Comparison of ENCODE assay signal across 11 mouse cellular contexts in genomic region chr11:4678700-4679440, GRCm38 (mm10). TPM values are rescaled to one million over a fixed set of nuclear protein-coding genes. Genes with fewer than 3 reads are reported as not detected.
DNase-seq lines count a peak whose midpoint lies in the region; ATAC-seq and TF ChIP-seq lines count a peak whose summit lies in the region.
"Had no signal": no experiment of that assay in that cellular context is flagged by ENCODE, and none has a peak within 500 bp of the region (broad histone marks: within the 10 kb centered on the region; RNA-seq: fewer than 3 reads in every experiment).

No protein-coding gene starts in this region.

- peaks cover 10% of the 10 kb centered on the region for H3K36me3 ChIP-seq in midbrain, embryonic 11.5 days (ENCODE audit: control insufficient read depth, insufficient read depth, low read length)
- peaks cover 91% of the 10 kb centered on the region for H3K36me3 ChIP-seq in midbrain, embryonic 10.5 days

- no peak overlapping the region for H3K9ac ChIP-seq in midbrain, embryonic 11.5 days (ENCODE audit: low read length)

- DNase-seq in midbrain, embryonic 11.5 days (ENCODE audit: low spot score, missing footprints): peak; percentile 10
- DNase-seq in midbrain, embryonic 10.5 days (ENCODE audit: low spot score): no peak
- DNase-seq in frontal cortex, adult 2 months (ENCODE audit: extremely low spot score in 1 of 2, low spot score in 1 of 2): peak; percentile 69 to 80
- DNase-seq in left cerebral cortex, adult 2 months (ENCODE audit: extremely low spot score in 1 of 2, low spot score in 2 of 2): peak in 1 of 2 experiments; percentile 63
- DNase-seq in right cerebral cortex, postnatal 10 days (ENCODE audit: low spot score in 2 of 2): peak; percentile 66 to 81
- no peak for DNase-seq in thymus, postnatal 10 days (ENCODE audit: low spot score in 2 of 2)
- no peak for DNase-seq in gastrocnemius, postnatal 14 days
- DNase-seq in heart, adult 11 months: no peak
- DNase-seq: lung, postnatal 36 days had no signal

- no peaks in the 10 kb centered on the region for H3K4me1 ChIP-seq in midbrain, embryonic 11.5 days (ENCODE audit: control insufficient read depth, insufficient read depth, low read length)
- peaks cover 10% of the 10 kb centered on the region for H3K4me1 ChIP-seq in midbrain, embryonic 10.5 days

- no peak overlapping the region for H3K4me3 ChIP-seq in midbrain, embryonic 11.5 days (ENCODE audit: low read depth, low read length)
- H3K4me3 ChIP-seq in midbrain, embryonic 10.5 days: no peak overlapping the region
- H3K4me3 ChIP-seq in left cerebral cortex, adult 2 months: no peak overlapping the region

- H3K27ac ChIP-seq in midbrain, embryonic 11.5 days (ENCODE audit: low read depth, low read length): no peak overlapping the region
- H3K27ac ChIP-seq in midbrain, embryonic 10.5 days (replicated peaks): no peak overlapping the region; the same call in 1 of the 2 replicates
- peak overlapping the region; percentile 88 for H3K27ac ChIP-seq in left cerebral cortex, adult 2 months

- no peak for ATAC-seq in midbrain, embryonic 11.5 days (ENCODE audit: low FRiP score)

- H3K4me2 ChIP-seq in midbrain, embryonic 11.5 days: no peak overlapping the region

- WGBS in midbrain, embryonic 11.5 days: 86% methylated on average over 13 of the region's 13 CpGs
- 81% methylated on average over 13 of the region's 13 CpGs for WGBS in midbrain, embryonic 10.5 days

- intact Hi-C loops in left cerebral cortex, adult 2 months (cut with DNase I): no loop called here
- intact Hi-C loops in gastrocnemius, postnatal 14 days (cut with DNase I; ENCODE audit: low total_unique reads): no loop called here

- TF ChIP-seq CTCF in left cerebral cortex, adult 2 months (IDR thresholded peaks at IDR 0.05): no peak

- H3K27me3 ChIP-seq in midbrain, embryonic 11.5 days (ENCODE audit: control insufficient read depth, insufficient read depth, low read length): no peaks in the 10 kb centered on the region
- no peaks in the 10 kb centered on the region for H3K27me3 ChIP-seq in midbrain, embryonic 10.5 days (ENCODE audit: low read depth, poor library complexity, severe bottlenecking)

- H3K9me3 ChIP-seq in midbrain, embryonic 11.5 days (ENCODE audit: control insufficient read depth, low read length): no peaks in the 10 kb centered on the region
- H3K9me3 ChIP-seq in midbrain, embryonic 10.5 days (replicated peaks): no peaks in the 10 kb centered on the region

RNA-seq across cellular contexts. Expression of gene Uqcr10, which starts 25.3 kb away (rescaled TPM):
- polyA plus RNA-seq in midbrain, embryonic 11.5 days (2014; fragmentation: Nextera tagmentation; extraction: Ambion mirVana): 547 and 572 TPM in 2 replicates
- polyA plus RNA-seq in midbrain, embryonic 10.5 days (2016; fragmentation: Nextera tagmentation; extraction: Ambion mirVana): 639 and 680 TPM in 2 replicates
- 977 and 1,045 TPM in 2 replicates for polyA plus RNA-seq in frontal cortex, adult 2 months (2012; rRNA removed)
- total RNA-seq in left cerebral cortex, adult 2 months (2021): 100 to 1,000 TPM; 362 to 374 TPM
- total RNA-seq in gastrocnemius, postnatal 14 days (2021): 100 to 1,000 TPM; 851 to 959 TPM

RNA-seq across cellular contexts. Expression of gene Zmat5, which starts 25.6 kb away (rescaled TPM):
- polyA plus RNA-seq in midbrain, embryonic 11.5 days (2014; fragmentation: Nextera tagmentation; extraction: Ambion mirVana): 74.5 and 85.5 TPM in 2 replicates
- 83.9 and 86.7 TPM in 2 replicates for polyA plus RNA-seq in midbrain, embryonic 10.5 days (2016; fragmentation: Nextera tagmentation; extraction: Ambion mirVana)
- 48.6 and 49.5 TPM in 2 replicates for polyA plus RNA-seq in frontal cortex, adult 2 months (2012; rRNA removed)
- total RNA-seq in left cerebral cortex, adult 2 months (2021): 10 to 100 TPM; 31.1 to 33.9 TPM
- total RNA-seq in gastrocnemius, postnatal 14 days (2021): 10 to 100 TPM; 14.8 to 15.1 TPM

RNA-seq across cellular contexts. Expression of gene Ascc2, which starts 41.3 kb away (rescaled TPM):
- polyA plus RNA-seq in midbrain, embryonic 11.5 days (2014; fragmentation: Nextera tagmentation; extraction: Ambion mirVana): 30.5 and 33.4 TPM in 2 replicates
- 32.2 and 34.2 TPM in 2 replicates for polyA plus RNA-seq in midbrain, embryonic 10.5 days (2016; fragmentation: Nextera tagmentation; extraction: Ambion mirVana)
- polyA plus RNA-seq in frontal cortex, adult 2 months (2012; rRNA removed): 21.4 and 22.5 TPM in 2 replicates
- 10 to 100 TPM; 18.7 to 21.3 TPM for total RNA-seq in left cerebral cortex, adult 2 months (2021)
- total RNA-seq in gastrocnemius, postnatal 14 days (2021): 10 to 100 TPM; 13.1 to 13.7 TPM

RNA-seq across cellular contexts. Expression of gene Gm11032, which starts 59.0 kb away (rescaled TPM):
- not detected in 2 replicates for polyA plus RNA-seq in midbrain, embryonic 11.5 days (2014; fragmentation: Nextera tagmentation; extraction: Ambion mirVana)
- not detected in 2 replicates for polyA plus RNA-seq in midbrain, embryonic 10.5 days (2016; fragmentation: Nextera tagmentation; extraction: Ambion mirVana)
- polyA plus RNA-seq in frontal cortex, adult 2 months (2012; rRNA removed): not detected in 2 replicates
- total RNA-seq in left cerebral cortex, adult 2 months (2021): not detected
- not detected for total RNA-seq in gastrocnemius, postnatal 14 days (2021)
- total RNA-seq: gastrocnemius, adult 18-20 months had no signal
- polyA plus RNA-seq: intestine, embryonic 14.5 days had no signal

Comparison
In these comparisons a context has a peak if more than half of its experiments do, and no peak if none do; other contexts are left out.
1. DNase-seq: peak in midbrain, embryonic 11.5 days (single experiment), frontal cortex, adult 2 months (2 of 2) and right cerebral cortex, postnatal 10 days (2 of 2); none in midbrain, embryonic 10.5 days (single experiment), thymus, postnatal 10 days (0 of 2), gastrocnemius, postnatal 14 days (single experiment) and heart, adult 11 months (single experiment).